Mouse (Mus musculus): ENCODE data around the gene D13Ertd608e. TPM values are rescaled to one million over a fixed set of nuclear protein-coding genes. Genes with fewer than 3 reads are reported as not detected.

Gene D13Ertd608e
- not detected for polyA plus RNA-seq (2015; fragmentation: Illumina TruSeq; extraction: RNeasy Lipid Tissue Mini Kit (QIAGEN cat#74804); ENCODE audit: insufficient read depth, low read depth, low replicate concordance)

GRCm38 (mm10) chr13:119835320-119836056 lies at the start of gene D13Ertd608e:
Gene D13Ertd608e, plus strand, starts transcription at chr13:119836006.

DNA sequence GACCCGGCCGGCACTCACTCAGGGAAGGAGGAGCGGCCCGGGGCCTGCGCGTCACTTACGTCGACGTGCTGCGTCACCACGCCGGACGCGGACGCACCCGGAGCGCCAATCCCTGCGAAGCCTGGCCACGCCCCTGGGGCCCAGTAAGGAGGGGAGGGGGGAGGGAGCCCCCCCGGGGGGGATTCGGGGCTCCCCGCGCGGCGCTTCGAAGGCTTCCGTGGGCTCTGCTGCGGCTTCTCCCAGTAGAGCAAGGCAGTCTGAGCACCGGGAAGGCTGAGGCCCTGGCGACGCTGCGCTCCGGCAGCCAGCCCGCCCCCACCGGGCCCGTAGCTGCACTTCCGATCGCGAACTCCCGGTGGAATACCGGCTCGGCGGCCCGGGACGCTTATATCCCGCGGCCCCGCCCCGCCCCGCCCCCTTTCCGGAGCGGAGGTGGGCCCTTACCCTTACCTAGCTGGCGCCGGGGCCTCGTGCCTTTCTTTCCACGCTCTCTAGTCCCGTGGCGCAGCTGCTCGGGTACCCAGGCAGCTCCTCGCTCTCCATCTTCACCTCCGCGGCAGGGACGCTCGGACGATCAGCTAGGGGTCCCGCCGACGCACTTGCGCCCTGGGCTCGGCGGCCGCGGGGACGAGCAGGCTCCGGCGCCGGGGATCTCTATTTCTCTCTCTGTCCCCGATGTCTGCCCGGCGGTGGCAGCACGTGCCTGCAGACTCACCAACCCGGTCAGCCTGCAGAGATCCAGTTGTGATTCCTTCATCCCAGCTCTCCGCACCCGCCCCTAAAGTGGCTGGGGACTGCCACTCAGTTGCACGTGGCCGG lies 44.8 kb upstream of the D13Ertd608e start, which contains the start of gene Zfp131:
Zfp131 (minus strand) TSS at position 129 of the 819 bp plus-strand sequence.

GRCm38 (mm10) chr13:119830116-119830515 lies 5.7 kb upstream of the D13Ertd608e start, which contains the start of gene AF067063:
Gene AF067063, minus strand, starts transcription at chr13:119830216.

DNA sequence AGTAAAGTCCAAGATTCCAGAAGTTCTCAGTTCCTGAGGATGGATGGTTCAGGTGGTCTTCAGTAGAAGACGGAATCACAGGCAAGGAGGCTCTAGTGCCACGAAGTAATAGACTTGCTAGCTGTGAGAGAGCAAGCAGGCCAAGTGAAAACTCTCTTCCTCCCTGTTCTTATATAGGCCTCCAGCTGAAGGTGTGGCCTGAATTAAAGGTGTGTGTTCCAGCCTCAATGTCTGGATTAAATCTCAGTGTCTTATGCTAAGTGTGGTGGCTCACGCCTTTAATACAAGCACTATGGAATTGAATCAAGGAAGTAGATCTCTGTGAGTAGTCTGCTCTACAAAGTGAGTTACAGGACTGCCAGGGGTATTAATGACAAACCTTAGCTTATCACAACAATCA lies 58.9 kb downstream of the D13Ertd608e start, which contains the start of gene Tcstv1:
Tcstv1 (minus strand) TSS at position 101 of the 400 bp plus-strand sequence.

Other genes with a start within 250 kb of the D13Ertd608e start
- gene Ccl28, start 212.2 kb upstream of the D13Ertd608e start, polyA plus RNA-seq (2015; fragmentation: Illumina TruSeq; extraction: RNeasy Lipid Tissue Mini Kit (QIAGEN cat#74804); ENCODE audit: insufficient read depth, low read depth, low replicate concordance): 0.63 TPM
- gene Hmgcs1, start 145.6 kb upstream of the D13Ertd608e start, polyA plus RNA-seq (2015; fragmentation: Illumina TruSeq; extraction: RNeasy Lipid Tissue Mini Kit (QIAGEN cat#74804); ENCODE audit: insufficient read depth, low read depth, low replicate concordance): 9.8 TPM
- gene Nim1k, start 80.1 kb upstream of the D13Ertd608e start, polyA plus RNA-seq (2015; fragmentation: Illumina TruSeq; extraction: RNeasy Lipid Tissue Mini Kit (QIAGEN cat#74804); ENCODE audit: insufficient read depth, low read depth, low replicate concordance): 0.31 TPM
- 5.7 TPM for gene Zfp131, start 45.1 kb upstream of the D13Ertd608e start, polyA plus RNA-seq (2015; fragmentation: Illumina TruSeq; extraction: RNeasy Lipid Tissue Mini Kit (QIAGEN cat#74804); ENCODE audit: insufficient read depth, low read depth, low replicate concordance)
- not detected for gene AF067063, start 5.8 kb upstream of the D13Ertd608e start, polyA plus RNA-seq (2015; fragmentation: Illumina TruSeq; extraction: RNeasy Lipid Tissue Mini Kit (QIAGEN cat#74804); ENCODE audit: insufficient read depth, low read depth, low replicate concordance)
- gene Tcstv1, start 58.8 kb downstream of the D13Ertd608e start, polyA plus RNA-seq (2015; fragmentation: Illumina TruSeq; extraction: RNeasy Lipid Tissue Mini Kit (QIAGEN cat#74804); ENCODE audit: insufficient read depth, low read depth, low replicate concordance): not detected
- not detected for gene Gm21761, start 93.3 kb downstream of the D13Ertd608e start, polyA plus RNA-seq (2015; fragmentation: Illumina TruSeq; extraction: RNeasy Lipid Tissue Mini Kit (QIAGEN cat#74804); ENCODE audit: insufficient read depth, low read depth, low replicate concordance)
- gene B020031M17Rik, start 114.8 kb downstream of the D13Ertd608e start, polyA plus RNA-seq (2015; fragmentation: Illumina TruSeq; extraction: RNeasy Lipid Tissue Mini Kit (QIAGEN cat#74804); ENCODE audit: insufficient read depth, low read depth, low replicate concordance): not detected
- not detected for gene Gm36079, start 191.0 kb downstream of the D13Ertd608e start, polyA plus RNA-seq (2015; fragmentation: Illumina TruSeq; extraction: RNeasy Lipid Tissue Mini Kit (QIAGEN cat#74804); ENCODE audit: insufficient read depth, low read depth, low replicate concordance)
- 0.96 TPM for gene Gm21188, start 216.2 kb downstream of the D13Ertd608e start, polyA plus RNA-seq (2015; fragmentation: Illumina TruSeq; extraction: RNeasy Lipid Tissue Mini Kit (QIAGEN cat#74804); ENCODE audit: insufficient read depth, low read depth, low replicate concordance)

Measured in pancreas, adult 10 weeks (tissue).